Mouse (Mus musculus): ENCODE data around the gene Ttll11.

Ttll11 gene

GRCm38 (mm10) chr2:35965883-35966513, 13.7 kb downstream of the Ttll11 start:
- DNase-seq: no peak

DNA sequence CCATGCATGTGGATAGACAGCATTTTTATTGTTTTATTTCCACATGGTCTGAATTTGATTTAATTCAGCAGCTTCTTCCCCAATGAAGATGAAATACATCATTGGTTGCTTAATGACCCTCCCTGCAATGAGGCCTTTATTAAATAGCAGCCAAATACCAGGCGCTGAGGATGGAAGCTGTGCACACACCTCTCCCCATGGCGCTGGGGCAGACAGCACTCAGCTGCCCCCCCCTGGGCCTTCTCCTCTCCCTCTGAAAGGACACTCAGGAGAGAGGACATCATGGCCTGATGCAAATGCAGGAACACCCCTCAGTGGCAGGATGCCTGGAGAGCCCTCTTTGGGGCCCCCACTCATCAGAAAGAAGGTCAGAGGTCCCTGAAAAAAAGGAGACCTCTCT, 16.4 kb downstream of the Ttll11 start:
- no peak for DNase-seq

GRCm38 (mm10) chr2:35961593-35962127, 18.1 kb downstream of the Ttll11 start:
- no peak for DNase-seq

DNA sequence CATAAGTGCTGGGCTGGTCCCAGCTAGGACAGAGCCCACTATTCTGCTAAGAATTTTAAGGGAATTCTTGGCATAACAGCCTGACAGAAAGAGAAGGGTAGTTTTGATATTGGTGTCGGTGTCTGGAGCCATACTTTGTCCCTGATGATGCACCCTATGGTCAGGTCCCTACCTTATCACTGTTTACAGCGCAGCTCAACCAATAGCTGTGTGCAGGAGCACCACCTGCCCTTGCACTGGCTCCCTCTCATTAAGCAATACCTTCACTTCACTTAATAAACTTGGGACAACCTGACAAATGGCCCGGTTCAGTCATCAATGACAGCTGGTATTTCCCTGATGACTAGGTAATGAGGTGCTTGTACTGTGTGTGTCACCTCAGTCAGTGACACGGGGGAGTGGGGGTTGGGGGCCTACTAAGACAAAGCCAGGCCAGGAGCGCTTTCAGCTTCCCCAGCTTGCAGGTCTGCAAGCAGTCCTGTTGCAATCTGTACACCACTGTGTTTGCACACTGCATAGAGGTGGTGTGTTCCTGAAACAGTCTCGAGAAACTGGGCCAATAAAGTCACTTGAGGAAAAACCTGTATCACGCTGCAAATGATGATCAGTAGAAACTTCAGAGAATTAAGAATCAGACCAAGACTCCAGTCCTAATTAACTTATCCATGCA, 22.1 kb downstream of the Ttll11 start:
- DNase-seq: no peak

DNA sequence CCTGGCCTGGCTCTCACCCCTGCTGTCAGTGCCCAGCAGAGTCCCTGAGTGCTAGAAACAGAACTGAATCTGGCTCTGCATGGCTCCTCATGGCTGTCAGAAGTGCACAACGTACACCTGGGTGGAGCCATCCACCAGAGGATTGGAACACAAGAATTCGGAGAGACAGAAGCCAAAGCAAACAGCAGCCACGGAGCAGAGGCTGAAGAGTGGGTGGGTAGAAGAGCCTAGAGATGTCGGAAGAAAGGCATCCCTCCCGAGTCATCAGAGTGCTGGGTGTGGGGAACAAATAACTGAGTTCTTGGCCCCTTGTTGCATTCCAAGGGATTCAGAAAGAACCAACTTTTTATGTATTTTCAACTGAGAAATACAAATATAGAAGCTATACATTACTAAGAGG, 24.5 kb downstream of the Ttll11 start:
- DNase-seq: no peak

- DNase-seq: no peak
Observed at GRCm38 (mm10) chr2:35952187-35952958, 27.3 kb downstream of the Ttll11 start.

DNA sequence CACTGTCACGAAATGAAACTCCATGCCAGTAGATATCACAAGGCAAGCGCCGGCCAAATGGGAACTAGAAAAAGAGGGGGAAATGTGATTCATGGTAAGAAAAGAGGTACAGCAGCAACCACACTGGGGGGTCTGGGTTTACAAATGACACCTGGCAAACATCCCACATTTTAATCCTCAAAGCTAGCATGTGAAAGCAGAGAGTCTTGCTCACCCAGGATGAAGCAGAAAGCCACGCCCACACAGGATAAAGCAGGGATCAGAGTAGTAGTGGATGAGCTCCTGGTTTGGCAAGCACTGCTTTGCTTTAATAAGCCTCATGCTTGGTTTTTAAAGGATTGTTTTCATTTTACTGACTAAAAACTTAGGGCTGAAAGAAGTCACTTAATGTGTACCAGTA, 34.8 kb downstream of the Ttll11 start:
- DNase-seq: no peak

DNA sequence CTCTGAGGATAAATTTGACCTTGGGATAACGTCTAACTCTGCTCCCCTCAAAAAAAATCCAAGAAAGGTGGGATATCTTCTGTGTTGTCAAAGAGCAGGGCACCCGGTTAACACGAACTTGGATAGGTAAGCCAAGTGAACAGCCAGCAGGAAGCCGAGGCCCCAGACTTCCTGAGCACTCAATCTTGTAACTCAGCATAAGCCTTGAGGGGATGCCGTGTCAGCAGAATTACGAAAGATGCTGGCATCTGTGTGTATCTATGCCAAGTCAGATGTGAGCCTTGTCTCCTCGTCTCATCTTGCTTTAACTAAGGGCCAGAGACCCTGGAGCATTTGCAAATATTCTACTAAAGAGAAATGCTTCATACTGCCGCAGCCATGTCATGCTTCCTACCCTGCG, 36.8 kb downstream of the Ttll11 start:
- no peak for DNase-seq

- DNase-seq: no peak
Observed at GRCm38 (mm10) chr2:35935045-35935444, 44.7 kb downstream of the Ttll11 start.

DNA sequence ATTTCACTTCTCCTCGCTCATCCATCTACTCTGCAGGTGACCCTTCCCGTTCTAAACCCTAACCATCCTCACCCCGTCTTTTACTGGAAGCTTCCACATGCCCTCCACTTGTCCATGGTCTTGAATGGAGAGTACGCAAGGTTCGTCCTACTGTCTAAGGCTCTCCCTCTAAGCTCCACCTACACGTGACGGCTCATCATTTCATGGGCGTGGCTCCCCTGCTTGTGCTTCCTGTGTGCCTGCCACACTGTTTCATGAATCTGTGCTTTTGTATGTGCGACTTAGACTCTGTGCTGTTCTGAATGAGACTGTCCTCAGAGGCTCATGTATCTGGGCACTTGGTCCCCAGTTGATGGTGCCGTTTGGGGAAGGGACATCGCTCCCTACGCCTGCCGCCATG, 46.6 kb downstream of the Ttll11 start:
- DNase-seq: no peak

DNA sequence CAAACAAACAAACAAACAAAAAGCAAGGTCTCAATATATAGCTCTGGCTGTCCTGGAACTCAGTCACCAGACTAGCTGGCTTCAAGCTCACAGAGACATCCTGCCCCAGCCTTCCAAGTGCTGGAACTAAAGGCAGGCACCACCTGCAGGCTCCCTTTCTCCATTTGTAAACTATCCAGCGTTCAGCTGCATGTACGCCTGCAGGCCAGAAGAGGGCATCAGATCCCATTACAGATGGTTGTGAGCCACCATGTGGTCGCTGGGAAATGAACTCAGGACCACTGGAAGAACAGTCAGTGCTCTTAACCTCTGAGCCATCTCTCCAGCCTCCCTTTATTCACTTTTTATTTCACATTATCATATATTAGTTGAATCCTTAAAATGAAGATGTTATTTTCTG, 48.1 kb downstream of the Ttll11 start:
- peak in 1 of 2 experiments; percentile 11 for DNase-seq

- peak; percentile 63 to 91 for DNase-seq
Observed at GRCm38 (mm10) chr2:35930498-35931149, 49.1 kb downstream of the Ttll11 start.

GRCm38 (mm10) chr2:35928133-35928532, 51.6 kb downstream of the Ttll11 start:
- no peak for DNase-seq

- no peak for DNase-seq
Observed at GRCm38 (mm10) chr2:35924947-35925346, 54.8 kb downstream of the Ttll11 start.

DNA sequence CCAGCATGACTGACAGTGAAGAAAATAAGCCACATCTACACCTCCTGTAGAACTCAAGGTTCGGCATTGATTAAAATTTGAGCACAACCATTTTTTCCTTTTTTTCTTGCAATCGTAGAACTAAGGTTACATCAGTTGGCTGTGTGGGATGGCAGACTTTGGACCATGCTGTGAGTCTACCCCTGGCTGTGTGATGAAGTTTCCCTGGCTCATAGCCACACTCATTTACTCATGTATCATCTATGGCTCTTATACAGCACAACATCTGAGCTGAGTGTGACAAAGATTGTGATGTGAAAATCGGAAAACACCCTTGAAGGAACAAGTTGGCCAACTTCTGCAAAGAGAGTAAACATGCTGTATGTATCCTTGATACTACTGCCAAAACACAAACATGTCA, 56.8 kb downstream of the Ttll11 start:
- no peak for DNase-seq

DNA sequence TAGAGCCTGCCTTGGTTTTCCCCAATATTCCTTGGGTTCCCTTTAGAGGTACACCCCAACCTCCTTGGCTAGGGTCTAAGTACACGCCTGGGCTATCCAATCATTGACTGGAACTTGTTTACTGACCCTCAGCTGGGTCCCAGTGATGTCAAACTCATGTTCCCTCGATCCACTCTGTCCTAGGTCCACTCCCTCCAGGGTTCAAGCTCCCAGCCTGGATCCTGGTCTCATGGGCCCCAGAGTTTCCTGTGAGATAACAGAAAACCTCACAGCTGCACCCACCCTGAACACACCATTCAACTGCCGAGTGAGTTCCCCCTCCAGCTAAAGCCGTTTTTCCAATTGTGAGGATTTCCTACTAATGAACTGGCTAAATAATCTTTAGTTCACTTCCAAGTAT, 67.6 kb downstream of the Ttll11 start:
- no peak for DNase-seq

DNA sequence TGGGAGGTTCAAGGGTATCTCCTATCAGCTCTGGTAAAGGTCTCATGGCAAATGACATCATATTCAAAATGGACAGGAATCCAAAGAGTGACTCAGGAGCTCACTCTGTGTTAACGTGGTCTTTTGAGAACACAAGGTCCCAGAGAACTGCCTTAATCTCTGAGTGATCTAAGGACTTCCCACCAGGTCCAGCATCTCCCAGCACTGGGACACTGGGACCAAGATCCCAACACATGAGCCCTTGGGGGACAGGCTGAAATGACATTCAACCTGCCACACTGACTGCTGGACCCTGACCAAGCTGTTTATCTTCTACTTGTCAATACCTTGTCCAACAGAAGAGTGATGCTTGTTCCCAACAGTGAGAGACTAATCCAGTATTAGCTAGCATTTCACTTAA, 68.0 kb downstream of the Ttll11 start:
- no peak for DNase-seq

DNA sequence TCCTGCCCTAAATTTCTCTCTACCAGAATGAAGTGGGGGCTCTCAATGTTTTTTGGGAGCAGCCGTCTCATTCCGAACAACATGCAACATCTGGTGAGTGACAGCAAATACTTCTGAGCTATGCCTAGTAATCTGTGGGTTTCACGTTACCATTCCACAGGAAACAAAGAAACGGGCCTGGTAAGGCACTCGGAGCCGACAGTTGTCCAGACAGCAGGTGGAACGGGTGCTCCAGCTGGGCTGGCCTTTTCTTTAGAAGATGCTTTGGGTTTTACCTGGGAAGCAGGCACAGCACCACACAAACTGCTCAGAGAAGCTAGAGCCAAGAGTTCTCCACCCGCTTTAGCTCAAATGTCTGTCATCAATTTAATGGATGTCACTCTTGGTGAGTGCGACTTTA, 69.0 kb downstream of the Ttll11 start:
- no peak for DNase-seq

GRCm38 (mm10) chr2:35909353-35909752, 70.4 kb downstream of the Ttll11 start:
- no peak for DNase-seq

DNA sequence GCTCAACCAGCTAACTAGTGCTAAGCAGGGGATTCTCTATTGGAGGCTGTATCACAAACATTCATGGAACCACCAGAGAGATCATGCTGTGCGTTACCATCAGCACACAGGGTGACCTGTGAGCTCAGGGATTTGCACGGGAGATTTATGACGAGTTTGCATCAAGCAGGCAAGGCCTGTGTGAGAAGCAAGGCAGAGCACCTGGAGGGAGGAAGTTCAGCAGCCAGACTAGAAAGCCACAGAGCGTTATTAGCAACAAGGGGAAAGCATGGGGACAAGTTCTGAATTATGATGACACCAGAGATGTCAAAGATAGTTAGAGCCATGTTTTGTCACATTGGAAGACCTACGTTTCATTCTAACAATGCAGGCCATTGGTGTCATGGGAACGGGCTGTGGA, 72.1 kb downstream of the Ttll11 start:
- DNase-seq: no peak

GRCm38 (mm10) chr2:35906174-35906798, 73.4 kb downstream of the Ttll11 start:
- DNase-seq: peak; percentile 73 to 75

DNA sequence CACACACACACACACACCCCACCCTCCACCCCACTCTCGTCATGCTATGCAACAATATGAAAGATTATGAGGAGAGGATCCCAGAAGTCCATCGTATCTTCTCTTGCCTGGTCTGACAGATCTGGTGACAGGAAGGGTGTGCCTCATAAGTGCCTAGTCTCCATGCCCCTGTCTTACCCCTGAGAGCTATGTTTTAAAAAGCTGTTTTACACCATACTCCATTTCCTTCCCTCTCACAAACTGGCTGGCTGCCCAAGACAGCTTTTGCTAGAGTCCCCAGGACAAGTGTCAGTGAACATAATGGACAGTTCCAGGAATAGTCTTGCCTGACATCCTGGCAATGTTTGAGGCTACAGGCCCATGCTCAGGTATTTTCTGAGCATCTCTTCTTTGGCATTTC, 78.9 kb downstream of the Ttll11 start:
- DNase-seq: peak; percentile 66 to 68

GRCm38 (mm10) chr2:35899712-35900111, 80.0 kb downstream of the Ttll11 start:
- DNase-seq: no peak
